Mouse (Mus musculus) stomach, embryonic 14.5 days (tissue): ENCODE measurements around the gene Ccl28. TPM values are rescaled to one million over a fixed set of nuclear protein-coding genes. Genes with fewer than 3 reads are reported as not detected.
"Not testable (repeated sequence)": the region's sequence is repeated elsewhere in the genome, so short reads cannot be mapped to it uniquely, and the experiment has no call there.

ENCODE experiments used
- ATAC-seq: fragments of 200-750 bp; cut with Nextera tagmentation; 2 replicates; pipeline ENCODE4 v1.8.0; 2017; ENCODE audit warnings: low read depth, moderate TSS enrichment; ENCODE audit not compliant: insufficient number of reproducible peaks, insufficient read depth, low FRiP score
- H3K27ac ChIP-seq: fragments of 300-500 bp; sonication (generic); 2 replicates; pipeline ENCODE4 v1.5.1; 2014; ENCODE audit warnings: mild to moderate bottlenecking, low read length, moderate library complexity, mixed read lengths
- H3K27me3 ChIP-seq: fragments of 300-500 bp; sonication (generic); 2 replicates; pipeline ENCODE4 v1.6.1; 2014; ENCODE audit warnings: low read length, control low read depth, mixed read lengths; ENCODE audit not compliant: control insufficient read depth, insufficient read depth
- H3K36me3 ChIP-seq: fragments of 300-500 bp; sonication (generic); 2 replicates; pipeline ENCODE4 v1.6.1; 2014; ENCODE audit warnings: mild to moderate bottlenecking, control low read depth, low read length, moderate library complexity, mixed read lengths; ENCODE audit not compliant: control insufficient read depth, insufficient read depth
- H3K4me1 ChIP-seq: fragments of 300-500 bp; sonication (generic); 2 replicates; pipeline ENCODE4 v1.6.1; 2014; ENCODE audit warnings: low read length, control low read depth, mixed read lengths; ENCODE audit not compliant: control insufficient read depth, insufficient read depth
- H3K4me2 ChIP-seq: fragments of 300-500 bp; sonication (generic); replicated peaks from 2 replicates; pipeline ENCODE4 v1.6.1; 2014; ENCODE audit warnings: low read depth, low read length, control low read depth
- H3K4me3 ChIP-seq: fragments of 300-500 bp; sonication (generic); 2 replicates; pipeline ENCODE4 v1.5.1; 2014; ENCODE audit warnings: low read depth, low read length, control low read depth
- H3K9ac ChIP-seq: fragments of 300-500 bp; sonication (generic); replicated peaks from 2 replicates; pipeline ENCODE4 v1.6.1; 2014; ENCODE audit warnings: low read depth, mild to moderate bottlenecking, control low read depth, low read length, moderate library complexity, mixed read lengths
- H3K9me3 ChIP-seq: fragments of 300-500 bp; sonication (generic); 2 replicates; pipeline ENCODE4 v1.6.1; 2016; ENCODE audit warnings: low read depth, low read length, control low read depth; ENCODE audit not compliant: control insufficient read depth
- WGBS: fragments of 180-500 bp; shearing (Covaris S2); extraction: QIAGEN DNeasy Blood & Tissue Kit; methylation state at CpG from one replicate; pipeline ENCODE4 v1.1.7; 2014; 5-methylcytosine and 5-hydroxymethylcytosine counted together
- polyA plus RNA-seq: library from polyadenylated mRNA; unstranded; fragments of >200 nt; fragmentation: Nextera tagmentation; extraction: Ambion mirVana; gene quantifications from 2 replicates; pipeline ENCODE4 v1.2.1, GENCODE M21; 2014

Ccl28 gene
- polyA plus RNA-seq, 1 experiment from 2014 or later, result 0.09 TPM

DNA sequence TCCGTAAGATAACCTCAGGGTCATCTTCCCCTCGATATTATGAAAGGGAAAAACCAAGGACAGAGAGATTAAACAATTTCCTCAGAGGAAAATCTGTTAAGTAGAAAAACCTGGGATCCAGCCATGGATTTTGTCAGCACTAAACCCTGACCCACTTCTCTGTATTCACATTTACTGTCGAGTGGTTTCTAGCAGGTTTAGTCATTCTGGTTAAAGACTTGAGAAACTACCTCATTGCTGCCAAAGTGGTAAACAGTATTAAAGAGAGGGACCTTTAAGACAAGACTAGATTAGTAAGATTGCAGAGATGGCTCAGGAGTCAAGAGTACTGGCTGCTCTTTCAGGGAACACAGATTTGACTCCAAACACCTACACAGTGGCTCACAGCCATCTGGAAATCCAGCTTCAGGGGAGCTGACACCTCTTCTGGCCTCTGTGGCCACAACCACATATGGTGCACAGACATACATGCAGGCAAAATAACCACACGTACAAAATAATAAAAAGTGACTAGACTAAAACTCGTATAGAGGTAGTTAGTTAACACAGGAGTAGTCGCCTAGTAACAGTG is 33.3 kb downstream of the Ccl28 start:
- Histone ChIP-seq H3K27me3 (no peaks in the 10 kb centered on the region), H3K4me3 (no peak overlapping the region), H3K27ac (no peak overlapping the region), H3K36me3 (no peaks in the 10 kb centered on the region), H3K4me2 (no peak overlapping the region), H3K4me1 (no peaks in the 10 kb centered on the region), H3K9me3 (no peaks in the 10 kb centered on the region; the same call in 1 of the 2 replicates), H3K9ac (no peak overlapping the region)
- ATAC-seq, result no peak
- WGBS, result 80% methylated on average over 6 of the region's 6 CpGs

DNA sequence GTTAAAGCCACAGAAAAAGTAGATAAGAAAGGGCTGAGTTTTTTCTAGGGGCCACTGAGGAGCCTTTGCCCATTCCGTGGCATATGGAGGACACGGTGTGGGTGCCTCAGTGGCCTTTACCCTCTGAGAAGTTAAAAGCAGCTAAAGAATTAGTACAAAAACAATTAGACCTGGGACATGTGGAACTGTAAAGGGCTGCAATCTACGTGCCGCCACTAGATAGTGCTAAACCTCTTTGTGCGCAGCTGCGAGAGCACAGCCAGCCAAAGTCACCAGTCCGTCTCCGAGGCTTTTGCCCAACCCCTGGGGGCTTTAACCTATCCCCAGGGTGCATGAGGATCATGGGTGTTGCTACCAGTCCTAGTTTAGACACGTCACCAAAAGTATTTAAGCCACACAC is 37.8 kb downstream of the Ccl28 start:
- H3K9ac ChIP-seq, H3K4me2 ChIP-seq, H3K4me1 ChIP-seq, H3K27me3 ChIP-seq, ATAC-seq, H3K36me3 ChIP-seq, H3K27ac ChIP-seq, H3K4me3 ChIP-seq, H3K9me3 ChIP-seq: not testable (repeated sequence)
- 79% methylated on average over 4 of the region's 9 CpGs for WGBS

DNA sequence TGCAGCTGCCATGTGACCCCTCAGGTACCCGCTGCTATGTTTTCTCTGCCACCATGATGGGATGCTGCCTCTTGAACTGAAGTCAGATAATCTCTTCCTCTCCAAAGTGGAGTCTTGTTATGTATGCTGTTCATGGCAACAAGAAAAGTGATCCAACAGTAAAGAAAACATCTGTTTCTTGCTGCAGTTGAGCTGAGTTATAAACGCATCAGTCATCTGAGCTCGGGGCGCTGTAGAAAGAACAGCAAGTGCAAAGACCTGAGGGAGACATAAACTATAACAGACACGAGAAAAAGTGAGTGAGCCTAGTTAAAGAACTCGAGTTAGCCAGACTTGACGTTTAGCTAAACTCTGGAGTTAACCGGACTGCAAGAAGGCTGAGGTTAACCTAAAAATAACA is 55.2 kb downstream of the Ccl28 start:
- WGBS, result 44% methylated on average over 8 of the region's 8 CpGs

DNA sequence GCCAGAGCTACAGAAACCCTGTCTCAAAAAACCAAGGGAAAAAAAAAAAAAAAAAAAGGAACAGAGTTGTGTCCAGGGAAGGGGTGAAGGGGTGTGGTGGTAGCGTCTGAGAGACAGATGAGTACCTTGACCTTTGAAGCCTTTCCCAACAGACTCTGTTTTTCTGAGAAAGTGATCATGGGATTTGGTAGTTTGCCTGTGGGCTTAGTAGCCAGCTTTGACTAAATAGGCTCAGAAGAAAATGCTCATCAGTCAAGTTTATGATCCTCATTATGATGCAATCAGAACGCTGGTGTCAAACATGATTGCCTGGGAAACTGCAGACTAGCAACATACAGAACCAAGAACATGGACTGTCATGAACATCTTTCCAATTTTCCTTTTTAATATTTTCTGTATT is 56.1 kb downstream of the Ccl28 start:
- no peak overlapping the region for H3K27ac ChIP-seq
- no peaks in the 10 kb centered on the region for H3K27me3 ChIP-seq
- H3K9ac ChIP-seq, result no peak overlapping the region
- H3K4me2 ChIP-seq, result no peak overlapping the region
- no peaks in the 10 kb centered on the region for H3K9me3 ChIP-seq
- no peaks in the 10 kb centered on the region for H3K36me3 ChIP-seq
- no peak for ATAC-seq
- WGBS, result 69% methylated on average over 2 of the region's 2 CpGs
- H3K4me3 ChIP-seq, result no peak overlapping the region
- peaks cover 5% of the 10 kb centered on the region; the same call in 1 of the 2 replicates for H3K4me1 ChIP-seq

More for the DNA sequence above, 55.2 kb downstream of the Ccl28 start:
- Histone ChIP-seq H3K4me3 (no peak overlapping the region), H3K9me3 (no peaks in the 10 kb centered on the region), H3K27me3 (no peaks in the 10 kb centered on the region), H3K4me2 (no peak overlapping the region), H3K9ac (no peak overlapping the region), H3K27ac (no peak overlapping the region), H3K36me3 (no peaks in the 10 kb centered on the region), H3K4me1 (peaks cover 3% of the 10 kb centered on the region; the same call in 1 of the 2 replicates)
- no peak for ATAC-seq

DNA sequence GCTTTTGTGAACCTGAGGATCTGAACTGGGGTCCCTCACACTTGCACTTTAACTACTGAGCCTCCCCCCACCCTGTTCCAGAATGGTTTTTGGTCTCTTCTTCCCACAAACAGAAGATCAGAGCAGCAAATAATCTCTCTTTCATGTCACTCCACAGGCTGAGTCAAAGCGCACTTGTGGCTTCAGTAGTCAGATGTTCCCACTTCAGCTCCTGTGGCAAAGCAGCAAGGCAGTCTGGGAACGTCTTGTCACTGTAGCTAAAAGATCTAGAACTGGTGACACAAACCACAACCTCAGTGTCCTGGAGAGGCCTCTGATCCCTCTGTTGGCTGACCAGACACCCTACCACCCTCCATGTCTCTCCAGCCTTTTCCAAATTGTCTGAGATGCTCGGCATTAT is 57.5 kb downstream of the Ccl28 start:
- Histone ChIP-seq H3K27ac (no peak overlapping the region), H3K9me3 (no peaks in the 10 kb centered on the region), H3K4me3 (no peak overlapping the region), H3K4me2 (no peak overlapping the region), H3K4me1 (peaks cover 5% of the 10 kb centered on the region; the same call in 1 of the 2 replicates), H3K9ac (no peak overlapping the region), H3K36me3 (no peaks in the 10 kb centered on the region), H3K27me3 (no peaks in the 10 kb centered on the region)
- no peak for ATAC-seq
- WGBS, result 62% methylated on average over 3 of the region's 3 CpGs

DNA sequence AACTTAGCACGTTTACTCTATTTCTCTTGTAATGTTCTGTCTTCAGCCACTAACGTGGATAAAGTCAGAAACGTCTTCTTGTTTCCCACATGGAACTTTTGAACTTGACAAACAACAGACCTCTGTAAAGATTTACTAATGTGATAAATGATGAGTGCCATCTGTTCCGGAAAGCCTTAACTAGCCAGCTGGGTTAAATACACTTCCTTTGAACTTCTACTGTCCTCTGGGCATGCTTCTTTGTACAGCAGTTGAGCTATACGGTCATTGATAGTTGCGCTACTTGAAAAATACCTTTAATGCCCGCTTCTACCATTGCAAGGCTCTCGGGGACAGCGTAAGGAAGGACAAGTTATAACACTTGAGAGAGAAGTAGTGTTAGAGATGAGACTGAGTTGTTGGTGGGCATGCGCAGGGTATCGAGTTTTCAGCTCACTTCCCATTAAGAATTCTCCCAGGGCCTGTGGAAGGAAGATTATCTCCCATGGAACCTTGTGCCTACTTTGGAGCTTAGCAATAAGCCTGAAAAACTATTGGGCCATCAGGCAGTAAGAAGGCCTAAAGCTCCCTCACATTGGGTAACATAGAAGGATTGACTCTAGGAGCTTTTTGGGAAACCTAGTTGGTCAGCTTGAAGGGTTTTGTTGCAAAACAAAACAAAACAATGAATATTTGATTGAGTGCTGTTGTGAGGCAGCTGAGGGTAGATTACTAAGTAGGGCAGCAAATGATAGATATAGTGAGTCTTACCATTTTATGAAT is 61.0 kb downstream of the Ccl28 start:
- ATAC-seq, result no peak
- peaks cover 5% of the 10 kb centered on the region; the same call in 1 of the 2 replicates for H3K4me1 ChIP-seq

DNA sequence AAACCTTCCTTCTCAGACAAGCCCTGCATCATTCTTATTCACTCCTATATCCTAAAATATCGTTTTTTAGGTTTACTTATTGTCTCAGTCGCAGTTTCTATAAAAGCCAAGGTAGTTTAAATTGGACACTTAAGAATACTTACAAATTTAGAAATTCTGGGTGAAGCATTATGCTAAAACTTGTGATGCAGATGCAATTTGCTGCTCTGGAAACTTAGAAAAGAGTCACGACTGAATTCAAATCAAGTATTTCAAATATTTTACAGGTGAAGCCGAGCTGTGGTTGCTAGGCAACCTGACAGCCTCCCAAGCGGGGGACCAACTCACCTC is 66.1 kb downstream of the Ccl28 start:
- no peak for ATAC-seq
- peak overlapping the region; percentile 33 for H3K4me2 ChIP-seq
- H3K27ac ChIP-seq, result no peak overlapping the region
- no peaks in the 10 kb centered on the region for H3K27me3 ChIP-seq
- WGBS, result 8% methylated on average over 5 of the region's 5 CpGs
- H3K4me3 ChIP-seq, result peak overlapping the region; percentile 24
- no peaks in the 10 kb centered on the region for H3K9me3 ChIP-seq
- peaks cover 6% of the 10 kb centered on the region; the same call in 1 of the 2 replicates for H3K4me1 ChIP-seq
- 0 out of 2 replicates have a peak, but pooled peaks cover under 1% of the 10 kb centered on the region for H3K36me3 ChIP-seq
- H3K9ac ChIP-seq, result no peak overlapping the region

More for the DNA sequence above, 61.0 kb downstream of the Ccl28 start:
- Histone ChIP-seq H3K4me2 (no peak overlapping the region), H3K4me3 (no peak overlapping the region), H3K36me3 (no peaks in the 10 kb centered on the region), H3K9ac (no peak overlapping the region), H3K9me3 (no peaks in the 10 kb centered on the region), H3K27ac (no peak overlapping the region), H3K27me3 (no peaks in the 10 kb centered on the region)
- 47% methylated on average over 11 of the region's 11 CpGs for whole genome bisulfite sequencing

DNA sequence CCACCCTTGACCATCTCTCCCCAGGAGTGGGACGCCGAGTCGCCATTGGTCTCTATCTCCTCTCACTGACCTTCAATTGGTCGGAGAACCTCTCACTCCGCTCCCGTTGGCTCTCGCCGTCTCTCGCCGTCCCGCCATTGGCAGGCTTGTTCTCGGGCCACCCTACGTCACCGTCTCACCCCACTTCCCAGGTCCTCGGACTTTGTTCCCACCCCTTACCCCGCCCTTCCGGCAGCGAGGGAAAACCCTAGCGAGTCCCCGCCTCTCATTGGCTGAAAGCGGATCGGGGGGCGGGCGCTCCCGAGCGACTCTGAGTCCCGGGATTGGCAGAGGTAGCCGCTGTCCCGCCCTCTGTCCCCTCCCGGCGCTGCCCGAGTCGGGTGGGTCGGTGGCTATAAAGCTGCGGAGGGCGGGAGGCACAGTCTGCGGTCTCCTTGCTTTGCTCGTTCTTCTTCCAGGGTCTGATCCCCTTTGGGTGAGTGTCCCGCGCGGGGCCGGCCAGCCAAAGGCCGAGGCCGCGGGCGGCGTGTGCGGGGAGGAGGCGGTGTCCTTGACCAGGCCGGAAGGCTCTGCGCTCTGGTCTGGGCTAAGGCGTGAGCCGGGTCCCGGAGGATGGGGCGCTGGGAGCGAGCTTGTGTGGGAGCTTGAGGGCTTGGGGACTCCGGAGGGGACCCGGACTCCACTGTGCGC is 66.6 kb downstream of the Ccl28 start, which contains the start of gene Hmgcs1:
Gene Hmgcs1, plus strand, starts transcription at position 341 of the 690 bp plus-strand sequence.
- peak within 1 kb of the TSS; percentile 79 for H3K4me2 ChIP-seq
- H3K9ac ChIP-seq, result peak within 1 kb of the TSS; percentile 86
- peak within 1 kb of the TSS; percentile 99 for H3K4me3 ChIP-seq
- H3K4me1 ChIP-seq, result peaks cover 6% of the 10 kb centered on the region; the same call in 1 of the 2 replicates
- 0 out of 2 replicates have a peak, but pooled peaks cover 3% of the 10 kb centered on the region for H3K36me3 ChIP-seq
- no peaks in the 10 kb centered on the region for H3K9me3 ChIP-seq
- WGBS, result under 1% methylated on average over 59 of the region's 59 CpGs
- no peaks in the 10 kb centered on the region for H3K27me3 ChIP-seq
- peak within 1 kb of the TSS; percentile 97 for H3K27ac ChIP-seq
- ATAC-seq, result peak; percentile 99
